Mouse (Mus musculus) embryonic facial prominence, embryonic 14.5 days (tissue): ENCODE results near the gene Sesn1. TPM values are rescaled to one million over a fixed set of nuclear protein-coding genes. Genes with fewer than 3 reads are reported as not detected.

Experiments
- ATAC-seq: fragments of 200-750 bp; cut with Nextera tagmentation; 2 replicates; pipeline ENCODE4 v1.8.0; 2017; ENCODE audit warnings: low read depth, moderate number of reproducible peaks, moderate TSS enrichment
- DNase-seq: peaks from one replicate; pipeline ENCODE4 v3.0.0-alpha.2; 2015; ENCODE audit warnings: low spot score
- H3K27ac ChIP-seq: fragments of 300-500 bp; sonication (generic); replicated peaks from 2 replicates; pipeline ENCODE4 v1.5.1; 2014; ENCODE audit warnings: low read depth, mild to moderate bottlenecking, low read length, moderate library complexity
- H3K27me3 ChIP-seq: fragments of 300-500 bp; sonication (generic); replicated peaks from 2 replicates; pipeline ENCODE4 v1.6.1; 2014; ENCODE audit warnings: low read length; ENCODE audit not compliant: control insufficient read depth, insufficient read depth
- H3K36me3 ChIP-seq: fragments of 300-500 bp; sonication (generic); 2 replicates; pipeline ENCODE4 v1.6.1; 2014; ENCODE audit warnings: low read length, mixed read lengths; ENCODE audit not compliant: control insufficient read depth, insufficient read depth
- H3K4me1 ChIP-seq: fragments of 300-500 bp; sonication (generic); 2 replicates; pipeline ENCODE4 v1.6.1; 2014; ENCODE audit warnings: antibody characterized with exemption, low read length; ENCODE audit not compliant: control insufficient read depth, insufficient read depth
- H3K4me2 ChIP-seq: fragments of 300-500 bp; sonication (generic); 2 replicates; pipeline ENCODE4 v1.6.1; 2014; ENCODE audit warnings: low read depth, mild to moderate bottlenecking, low read length, moderate library complexity, mixed read lengths
- H3K4me3 ChIP-seq: fragments of 300-500 bp; sonication (generic); 2 replicates; pipeline ENCODE4 v1.5.1; 2014; ENCODE audit warnings: low read depth, mild to moderate bottlenecking, low read length
- H3K9ac ChIP-seq: fragments of 300-500 bp; sonication (generic); 2 replicates; pipeline ENCODE4 v1.6.1; 2014; ENCODE audit warnings: low read depth, mild to moderate bottlenecking, low read length, moderate library complexity, mixed read lengths
- H3K9me3 ChIP-seq: fragments of 300-500 bp; sonication (generic); 2 replicates; pipeline ENCODE4 v1.6.1; 2016; ENCODE audit warnings: low read length; ENCODE audit not compliant: control insufficient read depth
- WGBS: fragments of 180-500 bp; shearing (Covaris S2); extraction: QIAGEN DNeasy Blood & Tissue Kit; methylation state at CpG from one replicate; pipeline ENCODE4 v1.1.7; 2014; 5-methylcytosine and 5-hydroxymethylcytosine counted together
- polyA plus RNA-seq: library from polyadenylated mRNA; unstranded; fragments of >200 nt; fragmentation: Nextera tagmentation; extraction: Ambion mirVana; gene quantifications from 2 replicates; pipeline ENCODE4 v1.2.1, GENCODE M21; 2014

The Sesn1 gene
- 52.0 and 54.7 TPM in 2 replicates for polyA plus RNA-seq

GRCm38 (mm10) chr10:41809771-41810563 is at the start of gene Sesn1, which contains the start of gene Cep57l1:
TSS of gene Sesn1 (plus strand) at chr10:41809935.
TSS of gene Cep57l1 (minus strand) at chr10:41809871.
- peak; percentile 96 for ATAC-seq
- Histone ChIP-seq H3K9me3 (no peaks in the 10 kb centered on the region), H3K36me3 (no peaks in the 10 kb centered on the region), H3K9ac (peak within 1 kb of the TSS; percentile 79), H3K4me2 (peak within 1 kb of the TSS; percentile 79), H3K27ac (peak within 1 kb of the TSS; percentile 96), H3K27me3 (no peaks in the 10 kb centered on the region), H3K4me1 (peaks cover 26% of the 10 kb centered on the region), H3K4me3 (peak within 1 kb of the TSS; percentile 80)
- WGBS = under 1% methylated on average over 49 of the region's 69 CpGs
- peak; percentile 98 for DNase-seq

- no peaks in the 10 kb centered on the region for H3K36me3 ChIP-seq
- ATAC-seq (no peak), DNase-seq (peak; percentile 12)
- WGBS = 47% methylated on average over 3 of the region's 3 CpGs
- no peak overlapping the region for H3K27ac ChIP-seq
- H3K4me3 ChIP-seq = no peak overlapping the region
- peaks cover 11% of the 10 kb centered on the region; the same call in 1 of the 2 replicates for H3K4me1 ChIP-seq
- H3K27me3 ChIP-seq = no peaks in the 10 kb centered on the region
- H3K4me2 ChIP-seq = no peak overlapping the region
- no peak overlapping the region for H3K9ac ChIP-seq
- no peaks in the 10 kb centered on the region for H3K9me3 ChIP-seq
Measured at GRCm38 (mm10) chr10:41760866-41761265, 48.9 kb upstream of the Sesn1 start.

GRCm38 (mm10) chr10:41763741-41764385 is 45.9 kb upstream of the Sesn1 start:
- H3K4me1 ChIP-seq = peaks cover 4% of the 10 kb centered on the region; the same call in 1 of the 2 replicates
- no peak overlapping the region for H3K4me2 ChIP-seq
- ATAC-seq = no peak
- no peaks in the 10 kb centered on the region for H3K27me3 ChIP-seq
- no peak for DNase-seq
- no peak overlapping the region for H3K4me3 ChIP-seq
- no peaks in the 10 kb centered on the region for H3K36me3 ChIP-seq
- 60% methylated on average over 3 of the region's 3 CpGs for WGBS
- H3K9me3 ChIP-seq = no peaks in the 10 kb centered on the region
- no peak overlapping the region for H3K27ac ChIP-seq
- no peak overlapping the region for H3K9ac ChIP-seq

GRCm38 (mm10) chr10:41765586-41765985 is 44.1 kb upstream of the Sesn1 start:
- Histone ChIP-seq H3K27me3 (no peaks in the 10 kb centered on the region), H3K9ac (no peak overlapping the region), H3K4me2 (no peak overlapping the region), H3K27ac (no peak overlapping the region), H3K9me3 (no peaks in the 10 kb centered on the region), H3K4me3 (no peak overlapping the region), H3K36me3 (no peaks in the 10 kb centered on the region), H3K4me1 (no peaks in the 10 kb centered on the region)
- WGBS = 95% methylated on average over 4 of the region's 4 CpGs
- DNase-seq (no peak), ATAC-seq (no peak)

- DNase-seq (peak; percentile 68), ATAC-seq (no peak)
- no peaks in the 10 kb centered on the region for H3K27me3 ChIP-seq
- H3K4me3 ChIP-seq = no peak overlapping the region
- no peaks in the 10 kb centered on the region for H3K36me3 ChIP-seq
- H3K4me2 ChIP-seq = no peak overlapping the region
- no peak overlapping the region for H3K27ac ChIP-seq
- WGBS = 51% methylated on average over 4 of the region's 4 CpGs
- no peaks in the 10 kb centered on the region for H3K9me3 ChIP-seq
- H3K4me1 ChIP-seq = no peaks in the 10 kb centered on the region
- H3K9ac ChIP-seq = no peak overlapping the region
Measured at GRCm38 (mm10) chr10:41766280-41766679, 43.5 kb upstream of the Sesn1 start.

- no peaks in the 10 kb centered on the region for H3K27me3 ChIP-seq
- no peak overlapping the region for H3K4me2 ChIP-seq
- H3K4me3 ChIP-seq = no peak overlapping the region
Measured at GRCm38 (mm10) chr10:41767254-41767653, 42.5 kb upstream of the Sesn1 start.

GRCm38 (mm10) chr10:41792375-41792774 is 17.4 kb upstream of the Sesn1 start:
- Histone ChIP-seq H3K4me1 (no peaks in the 10 kb centered on the region), H3K27ac (no peak overlapping the region), H3K4me3 (no peak overlapping the region), H3K36me3 (peaks cover 10% of the 10 kb centered on the region; the same call in 1 of the 2 replicates), H3K27me3 (no peaks in the 10 kb centered on the region), H3K9me3 (peaks cover 18% of the 10 kb centered on the region; the same call in 1 of the 2 replicates), H3K4me2 (no peak overlapping the region), H3K9ac (no peak overlapping the region)
- DNase-seq (no peak), ATAC-seq (no peak)
- 92% methylated on average over 6 of the region's 6 CpGs for WGBS

More at GRCm38 (mm10) chr10:41767254-41767653, 42.5 kb upstream of the Sesn1 start:
- H3K36me3 ChIP-seq = no peaks in the 10 kb centered on the region
- no peak overlapping the region for H3K27ac ChIP-seq
- WGBS = 88% methylated on average over 6 of the region's 6 CpGs
- ATAC-seq (no peak), DNase-seq (no peak)
- no peaks in the 10 kb centered on the region for H3K4me1 ChIP-seq
- H3K9me3 ChIP-seq = no peaks in the 10 kb centered on the region
- H3K9ac ChIP-seq = no peak overlapping the region

- Histone ChIP-seq H3K4me2 (no peak overlapping the region), H3K27me3 (no peaks in the 10 kb centered on the region), H3K36me3 (peaks cover 54% of the 10 kb centered on the region), H3K9ac (no peak overlapping the region), H3K27ac (no peak overlapping the region), H3K9me3 (peaks cover 37% of the 10 kb centered on the region; the same call in 1 of the 2 replicates), H3K4me1 (no peaks in the 10 kb centered on the region), H3K4me3 (no peak overlapping the region)
- WGBS = 95% methylated on average over 8 of the region's 8 CpGs
- ATAC-seq (no peak), DNase-seq (no peak)
Measured at GRCm38 (mm10) chr10:41797253-41797652, 12.5 kb upstream of the Sesn1 start.
